Comparison of ENCODE assay signal across 13 mouse cellular contexts in genomic region chr13:110722752-110723151, GRCm38 (mm10).
"Had no signal": no experiment of that assay in that cellular context is flagged by ENCODE, and none has a peak within 500 bp of the region (broad histone marks: within the 10 kb centered on the region; RNA-seq: fewer than 3 reads in every experiment).

No protein-coding gene starts in this region.

- H3K27ac ChIP-seq: midbrain, embryonic 10.5 days; midbrain, embryonic 12.5 days; neural tube, embryonic 12.5 days had no signal

- H3K9me3 ChIP-seq: midbrain, embryonic 10.5 days; midbrain, embryonic 12.5 days; neural tube, embryonic 12.5 days had no signal

- DNase-seq: lung, adult 18-20 months; lung, embryonic 14.5 days; lung, postnatal 10 days; lung, postnatal 4 days; right cerebral cortex, postnatal 14 days; thymus, adult 18-20 months; thymus, postnatal 14 days; thymus, postnatal 36 days had no signal

- H3K36me3 ChIP-seq: midbrain, embryonic 10.5 days; midbrain, embryonic 12.5 days; neural tube, embryonic 12.5 days had no signal

- H3K4me1 ChIP-seq: midbrain, embryonic 10.5 days; midbrain, embryonic 12.5 days; neural tube, embryonic 12.5 days had no signal

- H3K9ac ChIP-seq: lung, embryonic 14.5 days; midbrain, embryonic 12.5 days; neural tube, embryonic 12.5 days had no signal

- H3K4me2 ChIP-seq: lung, embryonic 14.5 days; midbrain, embryonic 12.5 days; neural tube, embryonic 12.5 days had no signal

- H3K27me3 ChIP-seq: midbrain, embryonic 12.5 days; neural tube, embryonic 12.5 days had no signal

- H3K4me3 ChIP-seq: midbrain, embryonic 10.5 days; midbrain, embryonic 12.5 days; myocyte; neural tube, embryonic 12.5 days had no signal

- ATAC-seq: midbrain, embryonic 16.5 days had no signal
